Mouse (Mus musculus) cerebellum, adult 2 months (tissue): ENCODE measurements around the gene Zup1.

Source experiments
- CTCF ChIP-seq: fragments of 200-500 bp; IDR thresholded peaks from 2 replicates; pipeline ENCODE4 v1.5.1; 2011; ENCODE audit warnings: low read depth, mild to moderate bottlenecking, control low read depth, low read length, moderate library complexity, borderline replicate concordance; ENCODE audit not compliant: insufficient read depth
- POLR2A ChIP-seq: fragments of 200-500 bp; IDR thresholded peaks from 2 replicates; pipeline ENCODE4 v1.6.1; 2011; ENCODE audit warnings: low read length, control low read depth, borderline replicate concordance; ENCODE audit not compliant: insufficient read depth

DNA sequence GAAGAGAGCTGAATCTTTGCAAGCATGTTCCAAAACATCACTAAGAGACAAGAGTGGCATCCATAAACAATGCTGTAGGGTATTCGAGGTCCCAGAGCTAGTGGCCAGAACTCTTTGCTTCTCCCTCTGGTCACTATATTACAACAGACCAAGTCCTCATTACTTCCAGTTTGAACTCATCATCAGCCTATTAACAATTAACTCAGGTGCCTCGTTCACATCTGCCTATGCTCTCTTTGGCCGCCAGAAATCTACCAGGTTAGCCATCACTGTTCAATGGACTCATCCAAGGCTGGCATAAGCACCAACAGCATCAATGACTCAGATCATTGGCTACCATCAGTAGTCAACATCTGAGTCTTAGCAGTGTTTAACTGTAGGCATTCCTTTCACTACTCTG, 5.7 kb downstream of the Zup1 start:
- no peak for TF ChIP-seq POLR2A
- no peak for TF ChIP-seq CTCF
